Mouse (Mus musculus): Measurements from ENCODE around the gene Adam19. TPM values are rescaled to one million over a fixed set of nuclear protein-coding genes. Genes with fewer than 3 reads are reported as not detected.
A peak's percentile ranks its signal among the peaks of the same experiment; 100 is the strongest.

Gene Adam19
- polyA plus RNA-seq (2016; fragmentation: Nextera tagmentation; extraction: Ambion mirVana) = 15.6 TPM in 2 replicates

DNA sequence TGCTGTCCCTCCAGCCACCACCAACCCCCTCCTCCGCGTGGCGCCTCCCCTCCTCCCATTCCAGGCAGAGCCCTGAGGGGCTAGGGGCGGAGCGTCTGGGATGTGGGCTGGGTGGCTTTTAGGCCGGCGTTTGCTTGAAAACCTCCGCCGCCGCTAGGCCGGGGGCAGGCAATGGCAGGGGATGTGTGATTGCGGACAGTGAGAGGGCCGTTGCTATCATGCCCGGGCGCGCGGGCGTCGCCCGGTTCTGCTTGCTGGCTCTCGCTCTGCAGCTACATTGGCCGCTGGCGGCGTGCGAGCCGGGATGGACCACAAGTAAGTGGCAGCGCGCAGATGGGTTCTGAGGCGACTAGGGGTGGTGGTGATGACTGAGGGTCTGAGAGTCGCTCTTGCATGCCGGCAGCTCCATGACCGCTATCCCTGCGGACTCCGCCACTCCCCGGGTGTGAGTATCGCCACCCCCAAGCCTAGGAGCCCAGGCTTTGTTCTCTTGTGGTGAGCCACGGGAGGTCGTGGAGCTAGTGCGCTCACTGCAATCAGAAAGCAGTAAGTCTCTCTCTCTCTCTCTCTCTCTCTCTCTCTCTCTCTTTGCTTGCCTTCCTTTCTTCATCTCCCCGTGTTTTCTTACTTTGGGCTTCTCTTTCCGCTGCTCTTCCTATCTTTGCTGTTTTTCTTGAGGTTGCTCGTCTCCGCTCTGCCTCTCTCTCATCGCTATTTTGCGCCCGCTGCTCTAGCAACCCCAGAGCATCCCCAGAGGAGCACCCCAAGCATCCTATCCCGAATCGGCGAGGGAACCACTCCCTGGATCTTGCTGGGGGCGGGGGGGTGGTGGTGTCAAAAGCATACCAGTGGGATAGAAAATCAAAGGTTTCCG, at the start of gene Adam19:
Gene Adam19, plus strand, starts transcription at position 97 of the 874 bp plus-strand sequence.
- Histone ChIP-seq H3K27ac (peak within 1 kb of the TSS; percentile 91), H3K4me3 (replicated peaks) (peak within 1 kb of the TSS; percentile 71), H3K27me3 (no peaks in the 10 kb centered on the region), H3K4me1 (replicated peaks) (peaks cover 28% of the 10 kb centered on the region), H3K9ac (replicated peaks) (peak within 1 kb of the TSS; percentile 83), H3K4me2 (peak within 1 kb of the TSS; percentile 78), H3K9me3 (no peaks in the 10 kb centered on the region), H3K36me3 (peaks cover 7% of the 10 kb centered on the region)
- under 1% methylated on average over 51 of the region's 51 CpGs for WGBS
- ATAC-seq (ENCODE audit: insufficient number of reproducible peaks, insufficient read depth, low FRiP score, low TSS enrichment, low read depth) = peak; percentile 77

DNA sequence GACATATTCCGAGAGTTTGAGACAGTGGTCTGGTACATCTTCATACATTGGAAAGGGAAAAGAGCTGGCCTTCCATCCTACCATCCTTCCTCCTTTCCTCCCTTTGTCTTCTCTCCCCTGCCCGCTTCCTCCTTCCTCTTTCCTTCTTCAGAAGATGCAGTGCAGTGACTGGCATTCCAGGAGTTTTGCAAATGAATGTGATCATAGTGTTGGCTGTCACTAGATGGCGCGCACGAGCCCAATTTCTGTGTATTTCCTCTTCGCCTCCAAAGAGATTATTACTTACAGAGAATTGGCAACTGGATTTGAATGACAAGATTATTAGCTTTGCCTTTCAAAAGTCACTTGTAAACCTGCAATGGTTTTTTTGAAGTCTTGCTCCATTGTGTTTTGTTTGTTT, 39.7 kb upstream of the Adam19 start:
- H3K9me3 ChIP-seq = no peaks in the 10 kb centered on the region
- 24% methylated on average over 6 of the region's 6 CpGs for WGBS
- H3K27ac ChIP-seq = no peak overlapping the region
- H3K36me3 ChIP-seq = no peaks in the 10 kb centered on the region
- H3K4me2 ChIP-seq = no peak overlapping the region
- no peaks in the 10 kb centered on the region for H3K4me1 ChIP-seq (replicated peaks)
- ATAC-seq (ENCODE audit: insufficient number of reproducible peaks, insufficient read depth, low FRiP score, low TSS enrichment, low read depth) = no peak
- no peak overlapping the region for H3K9ac ChIP-seq (replicated peaks)
- no peak overlapping the region for H3K4me3 ChIP-seq (replicated peaks)
- no peaks in the 10 kb centered on the region for H3K27me3 ChIP-seq

DNA sequence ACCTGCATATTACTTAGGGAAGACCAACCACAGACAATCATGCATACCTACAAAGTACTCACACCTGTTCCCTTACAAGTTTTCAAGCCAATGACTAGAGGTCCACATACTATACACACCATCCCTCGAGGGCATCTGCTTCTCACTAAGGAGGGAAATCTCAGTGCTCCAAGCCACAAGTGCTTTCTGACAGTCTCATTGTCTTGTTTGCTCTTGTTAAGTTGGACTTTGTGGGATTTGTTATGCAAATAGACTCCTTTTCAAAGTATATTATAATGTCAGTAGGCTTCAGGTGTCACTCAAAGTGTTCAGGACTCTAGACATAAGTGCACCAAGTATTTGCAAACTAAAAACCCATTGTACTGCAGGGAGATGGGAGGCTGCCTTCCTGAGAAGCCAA, 35.5 kb upstream of the Adam19 start:
- Histone ChIP-seq H3K9ac (replicated peaks) (no peak overlapping the region), H3K27ac (no peak overlapping the region), H3K4me3 (replicated peaks) (no peak overlapping the region), H3K4me2 (no peak overlapping the region), H3K36me3 (no peaks in the 10 kb centered on the region), H3K27me3 (no peaks in the 10 kb centered on the region), H3K9me3 (no peaks in the 10 kb centered on the region), H3K4me1 (replicated peaks) (no peaks in the 10 kb centered on the region)
- 75% methylated on average over 1 of the region's 1 CpGs for WGBS
- no peak for ATAC-seq (ENCODE audit: insufficient number of reproducible peaks, insufficient read depth, low FRiP score, low TSS enrichment, low read depth)

DNA sequence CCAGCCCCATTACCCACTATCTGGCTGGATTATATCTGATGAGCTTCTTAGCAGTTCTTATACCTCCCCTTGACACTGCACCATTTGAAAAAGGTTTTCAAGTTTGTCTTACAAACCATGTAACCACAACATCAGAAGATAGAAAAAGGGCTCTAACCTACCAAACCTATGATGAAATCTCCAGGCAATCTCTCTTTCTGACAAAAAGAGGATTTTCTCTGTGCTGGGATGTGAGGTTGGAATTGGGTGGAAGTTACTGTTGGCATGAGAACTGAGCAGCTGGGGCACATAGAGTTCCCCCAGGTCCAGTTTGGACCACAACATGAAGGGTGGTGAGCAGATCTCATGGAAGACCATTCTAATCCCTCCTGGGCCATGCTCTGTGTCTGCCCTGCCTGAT, 33.9 kb upstream of the Adam19 start:
- H3K27me3 ChIP-seq = no peaks in the 10 kb centered on the region
- no peak for ATAC-seq (ENCODE audit: insufficient number of reproducible peaks, insufficient read depth, low FRiP score, low TSS enrichment, low read depth)
- H3K9me3 ChIP-seq = no peaks in the 10 kb centered on the region
- H3K36me3 ChIP-seq = no peaks in the 10 kb centered on the region
- H3K27ac ChIP-seq = no peak overlapping the region
- no peak overlapping the region for H3K4me3 ChIP-seq (replicated peaks)
- H3K4me2 ChIP-seq = no peak overlapping the region
- no peaks in the 10 kb centered on the region for H3K4me1 ChIP-seq (replicated peaks)
- H3K9ac ChIP-seq (replicated peaks) = no peak overlapping the region

DNA sequence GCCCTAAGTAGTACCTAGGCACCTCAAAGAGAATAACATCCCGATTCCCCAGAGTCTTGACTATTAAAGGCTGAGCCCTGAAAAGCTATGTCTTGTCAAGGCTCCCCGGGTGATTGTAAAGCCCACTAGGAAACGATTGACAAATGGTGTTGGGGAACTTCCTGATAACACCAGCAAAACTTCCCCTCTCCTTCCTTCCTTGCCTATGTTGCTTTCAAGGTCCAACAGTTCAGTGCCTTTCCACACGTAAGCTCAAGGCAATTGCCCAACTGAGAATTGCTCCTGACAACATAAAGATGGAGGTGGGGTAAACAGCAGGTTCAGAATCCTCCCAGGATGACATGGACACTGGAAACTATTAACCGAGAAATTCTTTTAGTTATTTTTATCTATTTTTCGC, 32.8 kb upstream of the Adam19 start:
- no peak overlapping the region for H3K4me3 ChIP-seq (replicated peaks)
- no peaks in the 10 kb centered on the region for H3K9me3 ChIP-seq
- WGBS = 86% methylated on average over 6 of the region's 6 CpGs
- no peaks in the 10 kb centered on the region for H3K27me3 ChIP-seq
- H3K4me2 ChIP-seq = no peak overlapping the region
- no peak for ATAC-seq (ENCODE audit: insufficient number of reproducible peaks, insufficient read depth, low FRiP score, low TSS enrichment, low read depth)
- H3K4me1 ChIP-seq (replicated peaks) = no peaks in the 10 kb centered on the region
- no peak overlapping the region for H3K27ac ChIP-seq
- no peak overlapping the region for H3K9ac ChIP-seq (replicated peaks)
- no peaks in the 10 kb centered on the region for H3K36me3 ChIP-seq

DNA sequence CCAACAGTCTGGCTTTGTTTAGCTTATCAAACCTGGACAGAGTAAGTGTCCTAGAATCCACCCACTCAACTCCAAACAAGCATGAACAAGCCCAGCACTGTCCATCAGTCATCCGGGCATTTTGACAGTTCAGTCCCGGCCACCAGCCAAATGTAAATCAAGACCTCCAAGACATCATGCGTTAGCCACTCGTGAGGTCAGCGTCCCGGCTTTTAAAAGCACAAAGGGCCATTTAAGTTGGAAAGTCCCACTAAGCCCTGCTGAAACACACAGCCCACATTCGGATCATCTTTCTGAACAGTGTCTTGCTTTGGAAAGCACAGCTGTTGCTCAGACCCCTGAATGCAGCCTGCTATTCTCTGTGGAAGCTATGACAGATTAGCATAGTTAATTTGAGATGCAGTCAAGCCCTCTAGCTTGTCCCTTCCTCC, 29.8 kb upstream of the Adam19 start:
- Histone ChIP-seq H3K4me3 (replicated peaks) (no peak overlapping the region), H3K36me3 (no peaks in the 10 kb centered on the region), H3K9me3 (no peaks in the 10 kb centered on the region), H3K9ac (replicated peaks) (no peak overlapping the region), H3K27ac (no peak overlapping the region), H3K4me2 (no peak overlapping the region), H3K4me1 (replicated peaks) (peaks cover 17% of the 10 kb centered on the region), H3K27me3 (no peaks in the 10 kb centered on the region)
- 71% methylated on average over 7 of the region's 7 CpGs for WGBS
- ATAC-seq (ENCODE audit: insufficient number of reproducible peaks, insufficient read depth, low FRiP score, low TSS enrichment, low read depth) = no peak

DNA sequence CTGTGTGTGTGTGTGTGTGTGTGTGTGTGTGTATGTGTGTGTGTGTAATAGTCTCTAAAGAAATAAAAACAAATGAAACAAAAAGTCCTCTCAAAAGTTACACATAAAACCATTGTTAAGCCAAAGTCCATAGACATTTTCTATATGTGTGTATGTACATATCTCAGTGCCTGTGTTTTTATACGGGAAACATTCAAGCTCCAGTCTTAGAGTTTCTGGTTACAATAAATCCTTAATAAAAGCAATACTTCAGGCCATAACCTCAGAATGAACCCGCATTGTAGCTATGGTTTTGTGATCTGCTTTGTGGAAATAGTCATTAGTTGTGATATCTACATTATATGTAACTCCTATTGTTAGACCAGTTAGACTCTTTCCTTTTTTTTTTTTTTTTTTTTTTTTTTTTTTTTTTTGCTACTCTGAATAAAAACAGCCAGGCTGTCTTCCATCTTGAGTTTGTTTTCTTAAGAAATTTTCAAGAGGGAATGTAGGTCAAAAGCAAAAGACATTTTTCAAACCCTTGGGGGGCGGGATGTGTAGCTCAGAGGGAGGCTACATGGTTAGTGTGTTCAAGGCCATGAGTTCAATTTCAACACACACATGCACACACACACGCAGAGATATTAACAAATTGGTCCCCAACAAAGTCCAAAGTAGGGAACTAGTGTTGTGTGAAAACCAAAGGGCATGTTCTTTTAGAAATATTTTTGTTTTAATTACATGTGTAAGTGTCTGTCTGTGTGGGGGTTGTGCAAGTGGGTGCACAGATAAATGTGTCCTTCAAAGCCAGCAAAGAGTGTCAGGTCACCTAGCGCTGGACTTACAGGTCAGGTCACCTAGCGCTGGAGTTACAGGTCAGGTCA, 27.6 kb upstream of the Adam19 start:
- no peak for ATAC-seq (ENCODE audit: insufficient number of reproducible peaks, insufficient read depth, low FRiP score, low TSS enrichment, low read depth)
- no peaks in the 10 kb centered on the region for H3K9me3 ChIP-seq
- H3K4me3 ChIP-seq (replicated peaks) = no peak overlapping the region
- H3K27me3 ChIP-seq = no peaks in the 10 kb centered on the region
- no peaks in the 10 kb centered on the region for H3K36me3 ChIP-seq
- 85% methylated on average over 6 of the region's 6 CpGs for WGBS
- no peak overlapping the region for H3K9ac ChIP-seq (replicated peaks)
- H3K27ac ChIP-seq = 0 out of 2 replicates have a peak overlapping the region, but pooled peaks have one; percentile 45
- no peak overlapping the region for H3K4me2 ChIP-seq
- peaks cover 21% of the 10 kb centered on the region for H3K4me1 ChIP-seq (replicated peaks)

DNA sequence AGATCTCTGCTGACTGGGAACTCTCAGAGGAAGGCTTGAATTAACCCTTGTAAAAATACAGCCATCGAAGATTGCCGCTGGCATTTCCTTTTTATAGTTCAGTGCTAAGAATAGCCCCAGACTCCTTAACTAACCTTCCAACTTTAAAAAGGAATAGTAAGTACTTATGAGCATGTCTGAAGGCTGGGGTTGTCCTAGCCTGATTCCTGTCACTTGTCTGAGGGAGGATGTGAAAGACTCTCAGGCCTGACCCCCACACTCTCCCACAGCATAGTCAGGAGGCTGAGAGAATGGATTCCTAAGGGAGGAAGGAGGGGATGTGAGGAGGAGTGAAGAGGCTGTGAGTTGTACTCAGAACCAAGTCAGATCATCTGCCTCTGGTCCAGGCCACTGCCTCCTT, 26.3 kb upstream of the Adam19 start:
- Histone ChIP-seq H3K4me3 (replicated peaks) (no peak overlapping the region), H3K27ac (peak overlapping the region; percentile 70), H3K4me2 (no peak overlapping the region), H3K36me3 (no peaks in the 10 kb centered on the region), H3K9ac (replicated peaks) (no peak overlapping the region), H3K4me1 (replicated peaks) (peaks cover 21% of the 10 kb centered on the region), H3K27me3 (no peaks in the 10 kb centered on the region), H3K9me3 (no peaks in the 10 kb centered on the region)
- whole genome bisulfite sequencing = 37% methylated on average over 2 of the region's 2 CpGs
- no peak for ATAC-seq (ENCODE audit: insufficient number of reproducible peaks, insufficient read depth, low FRiP score, low TSS enrichment, low read depth)

DNA sequence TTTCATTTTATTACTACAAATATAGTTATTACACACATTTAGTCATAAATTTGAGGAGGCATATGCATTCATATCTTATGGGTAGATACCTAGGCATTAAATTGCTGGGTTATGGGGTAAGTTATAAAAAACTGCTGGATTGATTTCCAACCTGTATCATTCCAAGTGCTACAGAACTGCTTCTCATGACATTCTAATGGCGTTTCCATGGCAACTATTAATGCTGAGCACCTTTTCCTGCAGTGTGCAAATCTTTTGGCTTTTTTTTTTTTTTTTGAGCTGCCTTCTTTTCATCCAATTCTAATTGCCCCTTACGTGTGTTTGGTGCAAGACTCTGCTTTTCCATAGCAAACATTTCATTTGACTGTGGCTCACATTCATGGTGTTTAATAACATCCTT, 25.8 kb upstream of the Adam19 start:
- Histone ChIP-seq H3K4me1 (replicated peaks) (peaks cover 21% of the 10 kb centered on the region), H3K36me3 (no peaks in the 10 kb centered on the region), H3K4me3 (replicated peaks) (no peak overlapping the region), H3K4me2 (no peak overlapping the region), H3K9ac (replicated peaks) (no peak overlapping the region), H3K9me3 (no peaks in the 10 kb centered on the region), H3K27me3 (no peaks in the 10 kb centered on the region), H3K27ac (no peak overlapping the region)
- 67% methylated on average over 2 of the region's 2 CpGs for WGBS
- no peak for ATAC-seq (ENCODE audit: insufficient number of reproducible peaks, insufficient read depth, low FRiP score, low TSS enrichment, low read depth)

DNA sequence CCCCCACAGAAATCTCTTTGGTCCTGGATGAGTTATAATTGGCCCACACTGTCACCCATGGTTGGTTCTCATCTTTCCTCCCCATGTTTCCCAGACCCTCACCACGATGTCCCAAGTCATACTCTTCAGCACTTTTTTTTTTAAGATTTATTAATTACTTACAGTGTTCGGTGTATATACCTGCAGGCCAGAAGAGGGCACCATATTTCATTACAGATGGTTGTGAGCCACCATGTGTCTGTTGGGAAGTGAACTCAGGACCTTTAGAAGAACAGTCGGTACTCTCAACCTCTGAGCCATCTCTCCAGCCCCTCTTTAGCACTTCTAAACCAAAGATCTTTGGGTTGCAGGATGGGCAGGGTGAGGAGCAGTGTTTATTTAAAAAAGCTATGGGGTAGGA, 24.3 kb upstream of the Adam19 start:
- ATAC-seq (ENCODE audit: insufficient number of reproducible peaks, insufficient read depth, low FRiP score, low TSS enrichment, low read depth) = no peak
- H3K4me1 ChIP-seq (replicated peaks) = peaks cover 21% of the 10 kb centered on the region
- H3K9me3 ChIP-seq = no peaks in the 10 kb centered on the region
- H3K27me3 ChIP-seq = no peaks in the 10 kb centered on the region
- H3K4me2 ChIP-seq = no peak overlapping the region
- no peak overlapping the region for H3K9ac ChIP-seq (replicated peaks)
- 65% methylated on average over 3 of the region's 3 CpGs for WGBS
- no peaks in the 10 kb centered on the region for H3K36me3 ChIP-seq
- H3K4me3 ChIP-seq (replicated peaks) = no peak overlapping the region
- H3K27ac ChIP-seq = no peak overlapping the region

DNA sequence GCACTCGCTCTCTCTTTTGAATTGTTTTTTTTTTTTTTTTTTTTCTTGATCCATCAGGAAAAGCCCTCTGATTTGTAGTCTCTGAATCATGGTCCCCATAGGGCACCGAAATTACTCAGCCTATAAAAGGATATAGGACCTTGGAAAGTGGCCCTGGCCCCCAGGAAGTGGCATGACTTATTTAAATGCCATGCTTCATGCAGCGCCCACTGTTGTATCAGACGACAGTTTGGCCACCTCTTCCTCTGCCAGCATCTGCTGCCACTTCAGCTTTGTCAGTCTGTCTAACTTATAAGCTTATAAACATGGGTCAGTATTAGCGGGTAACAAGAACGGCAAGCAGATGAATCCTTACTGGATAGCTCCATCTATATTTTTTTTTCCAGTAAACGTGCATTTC, 22.8 kb upstream of the Adam19 start:
- peaks cover 21% of the 10 kb centered on the region for H3K4me1 ChIP-seq (replicated peaks)
- no peak overlapping the region for H3K27ac ChIP-seq
- H3K4me2 ChIP-seq = no peak overlapping the region
- no peaks in the 10 kb centered on the region for H3K36me3 ChIP-seq
- H3K9ac ChIP-seq (replicated peaks) = no peak overlapping the region
- 86% methylated on average over 7 of the region's 7 CpGs for WGBS
- H3K27me3 ChIP-seq = no peaks in the 10 kb centered on the region
- H3K9me3 ChIP-seq = no peaks in the 10 kb centered on the region
- no peak overlapping the region for H3K4me3 ChIP-seq (replicated peaks)
- ATAC-seq (ENCODE audit: insufficient number of reproducible peaks, insufficient read depth, low FRiP score, low TSS enrichment, low read depth) = no peak

Measured in limb, embryonic 12.5 days (tissue).